Mouse (Mus musculus) ovary, postnatal 36 days (tissue): ENCODE measurements around the gene Krr1.
"Not testable (repeated sequence)": the region's sequence is repeated elsewhere in the genome, so short reads cannot be mapped to it uniquely, and the experiment has no call there.

Source experiments
- DNase-seq: peaks from one replicate; pipeline ENCODE4 v3.0.0; 2022; ENCODE audit warnings: low spot score, mixed read lengths

Gene Krr1

GRCm38 (mm10) chr10:111977584-111977983 is 5.1 kb downstream of the Krr1 start:
- peak; percentile 36 for DNase-seq

GRCm38 (mm10) chr10:111983070-111983469 is 10.6 kb downstream of the Krr1 start:
- DNase-seq, result no peak

- no peak for DNase-seq
Measured at GRCm38 (mm10) chr10:111986453-111986852, 14.0 kb downstream of the Krr1 start.

- DNase-seq, result no peak
Measured at GRCm38 (mm10) chr10:111995803-111996548, 23.5 kb downstream of the Krr1 start.

GRCm38 (mm10) chr10:111996549-111996904 is 24.1 kb downstream of the Krr1 start:
- no peak for DNase-seq

- no peak for DNase-seq
Measured at GRCm38 (mm10) chr10:111996911-111997347, 24.5 kb downstream of the Krr1 start.

GRCm38 (mm10) chr10:111997671-111998070 is 25.2 kb downstream of the Krr1 start:
- DNase-seq, result no peak

- DNase-seq, result no peak
Measured at GRCm38 (mm10) chr10:111999765-112000164, 27.3 kb downstream of the Krr1 start.

- no peak for DNase-seq
Measured at GRCm38 (mm10) chr10:112000568-112000967, 28.1 kb downstream of the Krr1 start.

- no peak for DNase-seq
Measured at GRCm38 (mm10) chr10:112001350-112001749, 28.9 kb downstream of the Krr1 start.

GRCm38 (mm10) chr10:112001756-112002520 is 29.5 kb downstream of the Krr1 start:
- no peak for DNase-seq

GRCm38 (mm10) chr10:112002544-112003215 is 30.2 kb downstream of the Krr1 start, which contains the start of gene Glipr1:
Glipr1 (minus strand) TSS chr10:112002631.
- DNase-seq, result no peak

GRCm38 (mm10) chr10:112009511-112009910 is 37.0 kb downstream of the Krr1 start:
- DNase-seq, result not testable (repeated sequence)

GRCm38 (mm10) chr10:112023585-112023984 is 51.1 kb downstream of the Krr1 start:
- no peak for DNase-seq

- not testable (repeated sequence) for DNase-seq
Measured at GRCm38 (mm10) chr10:112028689-112029088, 56.2 kb downstream of the Krr1 start.
